Mouse (Mus musculus) liver, embryonic 14.5 days (tissue): ENCODE measurements around the gene Actrt3. TPM values are rescaled to one million over a fixed set of nuclear protein-coding genes. Genes with fewer than 3 reads are reported as not detected.
A peak's percentile ranks its signal among the peaks of the same experiment; 100 is the strongest.

ENCODE experiments used
- ATAC-seq: fragments of 200-750 bp; cut with Nextera tagmentation; 2 replicates; pipeline ENCODE4 v1.8.0; 2017; ENCODE audit warnings: moderate number of reproducible peaks, mild to moderate bottlenecking, moderate library complexity; ENCODE audit not compliant: insufficient read depth
- DNase-seq, 3 experiments: peaks; one replicate each; pipeline ENCODE4 v3.0.0-alpha.2; 2012 to 2013; ENCODE audit warnings: low read depth in 3 of 3, low spot score in 3 of 3
- H3K27ac ChIP-seq: fragments of 300-500 bp; sonication (generic); 2 replicates; pipeline ENCODE4 v1.5.1; 2014; ENCODE audit warnings: moderate library complexity, mild to moderate bottlenecking, control low read depth, inconsistent platforms
- H3K27me3 ChIP-seq: fragments of 300-500 bp; sonication (generic); 2 replicates; pipeline ENCODE4 v1.6.1; 2014; ENCODE audit warnings: mild to moderate bottlenecking, low read length, moderate library complexity; ENCODE audit not compliant: control insufficient read depth, insufficient read depth
- H3K36me3 ChIP-seq: fragments of 300-500 bp; sonication (generic); replicated peaks from 2 replicates; pipeline ENCODE4 v1.6.1; 2014; ENCODE audit warnings: low read depth; ENCODE audit not compliant: control insufficient read depth, insufficient read depth
- H3K4me1 ChIP-seq, 2 experiments: fragments of 200-500 bp in 1 of 2; fragments of 300-500 bp in 1 of 2; sonication (generic) in 1 of 2; replicated peaks; 2 replicates each; pipeline ENCODE4 v1.6.1; 2012 to 2014; ENCODE audit warnings: antibody characterized with exemption in 1 of 2, inconsistent platforms in 1 of 2, low read length in 1 of 2; ENCODE audit not compliant: control insufficient read depth in 2 of 2, insufficient read depth in 2 of 2
- H3K4me2 ChIP-seq: fragments of 300-500 bp; sonication (generic); 2 replicates; pipeline ENCODE4 v1.6.1; 2014; ENCODE audit warnings: low read depth, mild to moderate bottlenecking, control low read depth, moderate library complexity
- H3K4me3 ChIP-seq, 2 experiments: fragments of 200-500 bp in 1 of 2; fragments of 300-500 bp in 1 of 2; sonication (generic) in 1 of 2; 2 replicates each; pipeline ENCODE4 v1.5.1; 2012 to 2014; ENCODE audit warnings: low read depth in 2 of 2, low read length in 2 of 2, mild to moderate bottlenecking in 2 of 2, control low read depth in 1 of 2, inconsistent platforms in 1 of 2, moderate library complexity in 1 of 2; ENCODE audit not compliant: insufficient read depth in 1 of 2
- H3K9ac ChIP-seq: fragments of 300-500 bp; sonication (generic); replicated peaks from 2 replicates; pipeline ENCODE4 v1.6.1; 2014; ENCODE audit warnings: mild to moderate bottlenecking, control low read depth, moderate library complexity
- H3K9me3 ChIP-seq: fragments of 300-500 bp; sonication (generic); 2 replicates; pipeline ENCODE4 v1.6.1; 2016; ENCODE audit warnings: low read length, mixed read lengths; ENCODE audit not compliant: control insufficient read depth
- CTCF ChIP-seq: IDR thresholded peaks from 2 replicates; pipeline ENCODE4 v1.5.1; 2016; ENCODE audit warnings: antibody characterized with exemption, low read depth, control low read depth
- EP300 ChIP-seq: IDR thresholded peaks from 2 replicates; pipeline ENCODE4 v1.6.1; 2016; ENCODE audit warnings: antibody characterized with exemption, low read depth
- WGBS: fragments of 180-500 bp; shearing (Covaris S2); extraction: QIAGEN DNeasy Blood & Tissue Kit; methylation state at CpG from one replicate; pipeline ENCODE4 v1.1.7; 2014; ENCODE audit not compliant: insufficient replicate concordance; 5-methylcytosine and 5-hydroxymethylcytosine counted together
- polyA plus RNA-seq, 2 experiments: library from polyadenylated mRNA; depleted of rRNA in 1 of 2; stranded (reverse) in 1 of 2; unstranded in 1 of 2; fragments of >200 nt; fragmentation: Nextera tagmentation in 1 of 2; extraction: Ambion mirVana in 1 of 2; gene quantifications; 2 replicates each; pipeline versions ENCODE4 v1.2.1 to v1.2.3; 2012 to 2014

The Actrt3 gene
- polyA plus RNA-seq (2012; rRNA removed) (not detected in 2 replicates), polyA plus RNA-seq (2014; fragmentation: Nextera tagmentation; extraction: Ambion mirVana) (not detected in 2 replicates)

DNA sequence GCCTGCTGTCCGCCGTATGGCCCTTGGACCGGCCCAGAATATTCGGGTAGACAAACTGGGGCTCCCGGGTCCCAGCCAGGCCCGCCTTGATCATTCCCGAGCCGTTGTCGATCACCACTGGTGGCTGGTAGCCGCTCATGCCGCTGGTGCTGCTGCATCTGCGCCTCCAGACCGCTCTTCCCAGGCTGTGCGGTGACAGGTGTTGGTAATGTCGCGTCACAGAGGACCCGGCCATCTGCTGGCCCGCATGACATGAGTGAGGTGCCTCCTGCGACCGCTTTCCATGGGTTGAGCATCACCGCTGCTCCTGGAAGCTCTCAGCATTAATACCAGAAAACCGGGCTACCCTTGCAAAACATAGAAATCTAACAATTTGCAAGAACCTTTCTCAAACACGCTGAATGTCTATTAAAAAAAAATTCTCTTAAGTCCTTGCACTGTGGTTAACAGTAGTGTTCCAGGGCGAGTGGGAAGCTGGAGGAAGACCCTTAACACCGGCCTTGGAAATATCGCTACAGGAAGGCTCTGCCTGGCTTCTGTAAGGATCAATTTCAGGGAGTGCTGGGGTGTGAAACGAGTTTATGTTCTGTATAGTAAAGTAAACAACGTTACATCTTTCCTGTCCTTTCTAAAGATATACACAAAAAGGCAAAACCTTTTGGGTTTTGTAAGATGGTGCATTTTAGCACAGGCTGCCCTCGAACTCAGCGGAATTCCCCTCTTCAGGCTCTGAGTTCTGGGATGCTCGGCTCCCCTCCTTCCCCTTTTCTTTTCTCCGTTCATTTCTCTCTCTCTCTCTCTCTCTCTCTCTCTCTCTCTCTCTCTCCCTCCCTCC lies at the start of gene Actrt3:
Gene Actrt3 (minus strand): TSS at position 229 of the 835 bp plus-strand sequence.
- peak within 1 kb of the TSS; percentile 64 for H3K27ac ChIP-seq
- peak within 1 kb of the TSS; percentile 93 for H3K4me2 ChIP-seq
- peak within 1 kb of the TSS; percentile 69 to 88 for H3K4me3 ChIP-seq
- no peak for DNase-seq
- H3K9ac ChIP-seq = peak within 1 kb of the TSS; percentile 78
- no peak for ATAC-seq
- 3% methylated on average over 32 of the region's 32 CpGs for WGBS
- peaks cover 4 to 9% of the 10 kb centered on the region in 2 experiments for H3K4me1 ChIP-seq
- H3K9me3 ChIP-seq = no peaks in the 10 kb centered on the region
- peaks cover 3% of the 10 kb centered on the region; the same call in 1 of the 2 replicates for H3K36me3 ChIP-seq
- TF ChIP-seq CTCF (no peak), EP300 (no peak)
- H3K27me3 ChIP-seq = peaks cover 3% of the 10 kb centered on the region; the same call in 1 of the 2 replicates

GRCm38 (mm10) chr3:30648466-30648865 lies 48.7 kb upstream of the Actrt3 start:
- no peak for DNase-seq
- Histone ChIP-seq H3K27me3 (peaks cover 33% of the 10 kb centered on the region), H3K9ac (no peak overlapping the region), H3K36me3 (no peaks in the 10 kb centered on the region), H3K9me3 (no peaks in the 10 kb centered on the region), H3K4me1 (no peaks in the 10 kb centered on the region), H3K4me3 (no peak overlapping the region), H3K27ac (no peak overlapping the region), H3K4me2 (no peak overlapping the region)
- TF ChIP-seq EP300 = no peak
- TF ChIP-seq CTCF = no peak
- 82% methylated on average over 2 of the region's 2 CpGs for WGBS
- no peak for ATAC-seq

DNA sequence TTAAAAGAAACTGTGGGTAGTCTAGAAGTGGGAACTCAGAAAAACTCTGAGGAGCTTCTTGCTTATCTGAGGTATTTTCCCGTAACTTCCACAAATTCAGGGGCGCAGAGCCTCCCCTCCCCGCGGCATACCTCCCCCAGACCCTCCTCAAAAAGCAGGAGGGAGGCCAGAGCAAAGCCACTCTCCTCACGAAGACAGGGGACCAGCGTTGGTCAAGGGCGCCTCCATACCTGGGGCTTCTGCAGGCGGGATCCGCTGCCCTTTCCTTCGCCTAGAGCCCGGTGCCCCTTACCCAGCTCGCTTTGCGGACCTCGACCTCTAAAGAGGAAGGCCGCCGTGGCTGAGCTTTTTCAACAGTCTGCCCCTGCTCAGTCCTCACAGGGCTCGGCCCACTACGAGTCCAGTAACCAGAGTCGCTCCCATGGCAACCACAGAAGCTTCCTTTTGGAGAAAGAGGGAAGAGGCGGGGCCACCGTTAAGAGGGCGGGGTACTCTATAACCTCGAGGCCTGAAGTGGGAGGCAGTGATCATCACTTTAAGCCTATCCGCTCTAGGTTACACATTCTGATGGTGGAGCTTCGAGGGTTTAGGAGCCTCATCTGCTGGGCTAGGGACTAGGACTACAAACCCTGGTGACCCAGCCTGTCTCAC lies 47.8 kb upstream of the Actrt3 start, which contains the start of gene Lrrc34:
Gene Lrrc34 (minus strand): TSS at position 430 of the 651 bp plus-strand sequence.
- TF ChIP-seq CTCF (no peak), EP300 (no peak)
- no peak within 1 kb of the TSS for H3K9ac ChIP-seq
- no peak within 1 kb of the TSS for H3K4me3 ChIP-seq
- peaks cover 33% of the 10 kb centered on the region for H3K27me3 ChIP-seq
- H3K4me1 ChIP-seq = no peaks in the 10 kb centered on the region
- H3K27ac ChIP-seq = no peak within 1 kb of the TSS
- ATAC-seq = peak; percentile 50; the same call in 1 of the 2 replicates
- no peaks in the 10 kb centered on the region for H3K36me3 ChIP-seq
- H3K9me3 ChIP-seq = no peaks in the 10 kb centered on the region
- H3K4me2 ChIP-seq = peak within 1 kb of the TSS; percentile 52
- WGBS = 2% methylated on average over 24 of the region's 25 CpGs
- peak; percentile 11 to 27 (median 17) for DNase-seq

DNA sequence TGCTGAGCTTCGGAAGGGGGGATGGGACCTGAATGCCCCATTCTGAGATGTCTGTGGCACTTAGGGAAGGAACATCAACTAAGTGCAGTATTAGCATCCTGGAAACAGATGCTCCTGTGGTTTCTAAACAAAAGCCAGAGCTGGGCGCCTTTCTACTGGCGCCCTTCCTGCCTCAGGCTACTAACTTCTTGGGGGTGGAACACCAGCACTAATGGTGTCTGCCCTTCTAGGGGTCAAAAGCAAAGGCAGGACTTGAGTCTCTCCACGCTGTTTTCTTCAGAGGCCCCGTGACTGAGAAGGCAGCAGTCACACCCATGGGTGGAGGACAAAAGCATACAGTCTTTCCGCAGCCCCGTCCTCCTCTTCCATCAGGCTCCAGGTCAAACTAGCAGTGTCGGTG lies 47.0 kb upstream of the Actrt3 start:
- no peak for DNase-seq
- Histone ChIP-seq H3K4me1 (no peaks in the 10 kb centered on the region), H3K36me3 (no peaks in the 10 kb centered on the region), H3K9me3 (no peaks in the 10 kb centered on the region), H3K9ac (no peak overlapping the region), H3K4me3 (no peak overlapping the region), H3K27me3 (peaks cover 29% of the 10 kb centered on the region), H3K4me2 (no peak overlapping the region), H3K27ac (no peak overlapping the region)
- no peak for ATAC-seq
- TF ChIP-seq EP300 = no peak
- TF ChIP-seq CTCF = no peak
- 28% methylated on average over 8 of the region's 8 CpGs for WGBS

GRCm38 (mm10) chr3:30644207-30644606 lies 44.5 kb upstream of the Actrt3 start, which contains the start of gene Lrriq4:
TSS of gene Lrriq4 (plus strand) at chr3:30644507.
- Histone ChIP-seq H3K27ac (no peak within 1 kb of the TSS), H3K27me3 (peaks cover 13% of the 10 kb centered on the region), H3K9me3 (no peaks in the 10 kb centered on the region), H3K4me3 (no peak within 1 kb of the TSS), H3K4me1 (no peaks in the 10 kb centered on the region), H3K4me2 (no peak within 1 kb of the TSS), H3K9ac (no peak within 1 kb of the TSS), H3K36me3 (no peaks in the 10 kb centered on the region)
- ATAC-seq (no peak), DNase-seq (no peak)
- TF ChIP-seq EP300 = no peak
- no peak for TF ChIP-seq CTCF
- 39% methylated on average over 2 of the region's 2 CpGs for WGBS
